Mouse (Mus musculus) thymus, postnatal 36 days (tissue): ENCODE data around the gene Vps25.

Source experiments
- DNase-seq, 2 experiments: peaks; one replicate each; pipeline ENCODE4 v3.0.0; 2022; ENCODE audit warnings: mixed read lengths in 2 of 2

Vps25 gene

GRCm38 (mm10) chr11:101276319-101277070 lies 23.0 kb downstream of the Vps25 start:
- DNase-seq, result no peak

- DNase-seq, result no peak
Observed at GRCm38 (mm10) chr11:101277381-101278222, 24.1 kb downstream of the Vps25 start.

GRCm38 (mm10) chr11:101278223-101279192 lies 25.0 kb downstream of the Vps25 start, which contains the start of the genes Cntd1 and Coa3:
Gene Cntd1, plus strand, starts transcription at chr11:101279012.
Gene Coa3, minus strand, starts transcription at chr11:101279114.
- peak; percentile 79 to 87 for DNase-seq

GRCm38 (mm10) chr11:101279193-101279569 lies 25.7 kb downstream of the Vps25 start:
- peak in 1 of 2 experiments; percentile 32 for DNase-seq

GRCm38 (mm10) chr11:101280837-101281236 lies 27.3 kb downstream of the Vps25 start:
- no peak for DNase-seq

- DNase-seq, result no peak
Observed at GRCm38 (mm10) chr11:101282896-101283295, 29.4 kb downstream of the Vps25 start.

GRCm38 (mm10) chr11:101283805-101284204 lies 30.3 kb downstream of the Vps25 start:
- no peak for DNase-seq

- DNase-seq, result no peak
Observed at GRCm38 (mm10) chr11:101287306-101287705, 33.8 kb downstream of the Vps25 start.

GRCm38 (mm10) chr11:101291231-101291630 lies 37.7 kb downstream of the Vps25 start:
- DNase-seq, result no peak

GRCm38 (mm10) chr11:101295191-101295590 lies 41.7 kb downstream of the Vps25 start:
- DNase-seq, result no peak

- DNase-seq, result no peak
Observed at GRCm38 (mm10) chr11:101300881-101301280, 47.4 kb downstream of the Vps25 start.

GRCm38 (mm10) chr11:101301299-101302003 lies 47.9 kb downstream of the Vps25 start:
- no peak for DNase-seq

GRCm38 (mm10) chr11:101302004-101302798 lies 48.7 kb downstream of the Vps25 start, which contains the start of gene Becn1:
Gene Becn1, minus strand, starts transcription at chr11:101302286.
- peak; percentile 89 to 90 for DNase-seq

- DNase-seq, result no peak
Observed at GRCm38 (mm10) chr11:101307744-101308143, 54.2 kb downstream of the Vps25 start.
